Mouse (Mus musculus) lung, postnatal 0 days (tissue): ENCODE results near the gene Ist1. TPM values are rescaled to one million over a fixed set of nuclear protein-coding genes. Genes with fewer than 3 reads are reported as not detected.

ENCODE experiments used
- ATAC-seq: fragments of 200-750 bp; cut with Nextera tagmentation; 2 replicates; pipeline ENCODE4 v1.8.0; 2017; ENCODE audit warnings: moderate library complexity
- DNase-seq: peaks from one replicate; pipeline ENCODE4 v3.0.0-alpha.2; 2016; ENCODE audit warnings: low spot score
- H3K27ac ChIP-seq: fragments of 300-500 bp; sonication (generic); 2 replicates; pipeline ENCODE4 v1.5.1; 2014; ENCODE audit warnings: antibody characterized with exemption, mild to moderate bottlenecking, low read length, mixed read lengths
- H3K27me3 ChIP-seq: fragments of 300-500 bp; sonication (generic); replicated peaks from 2 replicates; pipeline ENCODE4 v1.6.1; 2014; ENCODE audit warnings: low read length, mixed read lengths; ENCODE audit not compliant: insufficient read depth
- H3K36me3 ChIP-seq: fragments of 300-500 bp; sonication (generic); 2 replicates; pipeline ENCODE4 v1.6.1; 2014; ENCODE audit warnings: low read length, mixed read lengths; ENCODE audit not compliant: insufficient read depth
- H3K4me1 ChIP-seq: fragments of 300-500 bp; sonication (generic); 2 replicates; pipeline ENCODE4 v1.6.1; 2014; ENCODE audit warnings: antibody characterized with exemption, low read depth, low read length, mixed read lengths; ENCODE audit not compliant: insufficient read depth
- H3K4me2 ChIP-seq: fragments of 300-500 bp; sonication (generic); replicated peaks from 2 replicates; pipeline ENCODE4 v1.6.1; 2014; ENCODE audit warnings: low read depth, mild to moderate bottlenecking, low read length, moderate library complexity, mixed read lengths
- H3K4me3 ChIP-seq: fragments of 300-500 bp; sonication (generic); 2 replicates; pipeline ENCODE4 v1.5.1; 2014; ENCODE audit warnings: low read depth, low read length
- H3K9ac ChIP-seq: fragments of 300-500 bp; sonication (generic); replicated peaks from 2 replicates; pipeline ENCODE4 v1.6.1; 2014; ENCODE audit warnings: low read depth, mild to moderate bottlenecking
- H3K9me3 ChIP-seq: fragments of 300-500 bp; sonication (generic); 2 replicates; pipeline ENCODE4 v1.6.1; 2016; ENCODE audit warnings: low read length, mixed read lengths
- CTCF ChIP-seq: IDR thresholded peaks from 2 replicates; pipeline ENCODE4 v1.5.1; 2016; ENCODE audit warnings: antibody characterized with exemption, mild to moderate bottlenecking
- EP300 ChIP-seq: IDR thresholded peaks from 2 replicates; pipeline ENCODE4 v1.6.1; 2016; ENCODE audit warnings: antibody characterized with exemption, mild to moderate bottlenecking, control low read depth
- WGBS: fragments of 180-500 bp; shearing (Covaris S2); extraction: QIAGEN DNeasy Blood & Tissue Kit; methylation state at CpG from one replicate; pipeline ENCODE4 v1.1.7; 2014; 5-methylcytosine and 5-hydroxymethylcytosine counted together
- polyA plus RNA-seq: library from polyadenylated mRNA; unstranded; fragments of >200 nt; fragmentation: Nextera tagmentation; extraction: Ambion mirVana; gene quantifications from 2 replicates; pipeline ENCODE4 v1.2.1, GENCODE M21; 2015

The Ist1 gene
- polyA plus RNA-seq, 1 experiment from 2014 or later: 91.3 TPM

- under 1% methylated on average over 26 of the region's 100 CpGs for WGBS
- TF ChIP-seq CTCF (no peak), EP300 (no peak)
- ATAC-seq (peak; percentile 93), DNase-seq (peak; percentile 96)
- Histone ChIP-seq H3K36me3 (peaks cover 15% of the 10 kb centered on the region; the same call in 1 of the 2 replicates), H3K4me2 (peak within 1 kb of the TSS; percentile 68), H3K27me3 (peaks cover 10% of the 10 kb centered on the region), H3K9ac (peak within 1 kb of the TSS; percentile 87), H3K4me3 (peak within 1 kb of the TSS; percentile 79), H3K27ac (peak within 1 kb of the TSS; percentile 92), H3K4me1 (peaks cover 8% of the 10 kb centered on the region; the same call in 1 of the 2 replicates), H3K9me3 (no peaks in the 10 kb centered on the region)
Measured at GRCm38 (mm10) chr8:109705320-109706075, 12.4 kb upstream of the Ist1 start, which contains the start of gene Zfp821. Gene Zfp821 (plus strand): TSS chr8:109705546.

- Histone ChIP-seq H3K27me3 (peaks cover 10% of the 10 kb centered on the region), H3K27ac (peak overlapping the region; percentile 92), H3K9ac (peak overlapping the region; percentile 87; the same call in 1 of the 2 replicates), H3K4me1 (peaks cover 8% of the 10 kb centered on the region; the same call in 1 of the 2 replicates), H3K4me3 (peak overlapping the region; percentile 79), H3K9me3 (no peaks in the 10 kb centered on the region), H3K36me3 (peaks cover 15% of the 10 kb centered on the region; the same call in 1 of the 2 replicates), H3K4me2 (peak overlapping the region; percentile 68)
- ATAC-seq (peak; percentile 60), DNase-seq (peak; percentile 86)
- TF ChIP-seq CTCF (no peak), EP300 (peak; percentile 87)
- 9% methylated on average over 24 of the region's 24 CpGs for WGBS
Measured at GRCm38 (mm10) chr8:109704565-109705319, 11.7 kb upstream of the Ist1 start.

- Histone ChIP-seq H3K27ac (no peak overlapping the region), H3K4me3 (no peak overlapping the region), H3K4me2 (no peak overlapping the region), H3K9me3 (no peaks in the 10 kb centered on the region), H3K27me3 (peaks cover 10% of the 10 kb centered on the region), H3K9ac (no peak overlapping the region), H3K36me3 (no peaks in the 10 kb centered on the region), H3K4me1 (no peaks in the 10 kb centered on the region; the same call in 1 of the 2 replicates)
- WGBS: 72% methylated on average over 3 of the region's 3 CpGs
- DNase-seq (no peak), ATAC-seq (no peak)
- no peak for TF ChIP-seq CTCF
- no peak for TF ChIP-seq EP300
Measured at GRCm38 (mm10) chr8:109698477-109698876, 5.4 kb upstream of the Ist1 start.

- 75% methylated on average over 1 of the region's 1 CpGs for WGBS
Measured at GRCm38 (mm10) chr8:109697754-109698153, 4.7 kb upstream of the Ist1 start.

GRCm38 (mm10) chr8:109694154-109694553 is 1.1 kb upstream of the Ist1 start:
- Histone ChIP-seq H3K9ac (no peak overlapping the region), H3K4me2 (no peak overlapping the region), H3K4me3 (0 out of 2 replicates have a peak overlapping the region, but pooled peaks have one; percentile 98), H3K9me3 (no peaks in the 10 kb centered on the region), H3K27ac (no peak overlapping the region), H3K36me3 (no peaks in the 10 kb centered on the region), H3K4me1 (peaks cover 7% of the 10 kb centered on the region), H3K27me3 (no peaks in the 10 kb centered on the region)
- DNase-seq (no peak), ATAC-seq (no peak)
- 48% methylated on average over 6 of the region's 6 CpGs for WGBS
- TF ChIP-seq EP300 (no peak), CTCF (no peak)

More at GRCm38 (mm10) chr8:109697754-109698153, 4.7 kb upstream of the Ist1 start:
- no peaks in the 10 kb centered on the region for H3K9me3 ChIP-seq
- no peaks in the 10 kb centered on the region; the same call in 1 of the 2 replicates for H3K4me1 ChIP-seq
- TF ChIP-seq CTCF (no peak), EP300 (no peak)
- H3K4me3 ChIP-seq: no peak overlapping the region
- ATAC-seq: no peak
- DNase-seq: no peak
- no peak overlapping the region for H3K27ac ChIP-seq
- no peak overlapping the region for H3K4me2 ChIP-seq
- H3K27me3 ChIP-seq: peaks cover 7% of the 10 kb centered on the region
- no peak overlapping the region for H3K9ac ChIP-seq
- no peaks in the 10 kb centered on the region for H3K36me3 ChIP-seq
